Mouse (Mus musculus): ENCODE measurements around the gene Camk2n2.
A peak's percentile ranks its signal among the peaks of the same experiment; 100 is the strongest.

Camk2n2 gene

GRCm38 (mm10) chr16:20610501-20611356 lies 10.4 kb downstream of the Camk2n2 start:
- peak; percentile 80 to 87 for DNase-seq

GRCm38 (mm10) chr16:20604705-20605104 lies 16.4 kb downstream of the Camk2n2 start:
- no peak for DNase-seq

GRCm38 (mm10) chr16:20600511-20600910 lies 20.6 kb downstream of the Camk2n2 start:
- no peak for DNase-seq

- DNase-seq, result no peak
Measured at GRCm38 (mm10) chr16:20596687-20597441, 24.2 kb downstream of the Camk2n2 start.

GRCm38 (mm10) chr16:20595737-20596136 lies 25.4 kb downstream of the Camk2n2 start:
- DNase-seq, result no peak

GRCm38 (mm10) chr16:20595060-20595673 lies 25.9 kb downstream of the Camk2n2 start:
- DNase-seq, result no peak

- DNase-seq, result peak; percentile 15 to 20
Measured at GRCm38 (mm10) chr16:20591076-20591705, 29.9 kb downstream of the Camk2n2 start.

- peak; percentile 22 to 37 for DNase-seq
Measured at GRCm38 (mm10) chr16:20590680-20591038, 30.4 kb downstream of the Camk2n2 start.

GRCm38 (mm10) chr16:20589939-20590679 lies 31.0 kb downstream of the Camk2n2 start:
- DNase-seq, result peak; percentile 51 to 64

GRCm38 (mm10) chr16:20589366-20589938 lies 31.6 kb downstream of the Camk2n2 start, which contains the start of gene Vwa5b2:
Gene Vwa5b2, plus strand, starts transcription at chr16:20589471.
- DNase-seq, result peak; percentile 19 to 20

Measured in kidney, postnatal 4 days (tissue).